8 mouse cellular contexts compared by ENCODE assay signal in the genomic region with DNA sequence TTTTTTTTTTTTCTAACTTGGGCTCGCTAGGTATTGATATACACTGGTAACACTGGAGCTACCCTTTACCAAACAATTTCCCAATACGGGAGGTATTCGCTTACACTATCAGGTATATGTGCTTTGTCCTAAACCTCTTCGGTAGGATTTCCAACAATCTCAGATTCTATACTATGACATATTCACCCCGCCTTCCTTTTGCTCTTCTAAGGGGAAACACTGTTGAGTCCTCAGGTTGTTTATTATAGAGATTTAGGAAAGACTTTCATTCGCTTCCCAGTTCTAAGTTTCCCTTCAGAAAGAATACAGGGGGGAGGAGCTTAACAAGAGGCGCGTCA. TPM values are rescaled to one million over a fixed set of nuclear protein-coding genes. Genes with fewer than 3 reads are reported as not detected.
A peak's percentile ranks its signal among the peaks of the same experiment; 100 is the strongest.
DNase-seq lines count a peak whose midpoint lies in the region; ATAC-seq and TF ChIP-seq lines count a peak whose summit lies in the region.

No protein-coding gene starts in this region.

- peak overlapping the region; percentile 85 for H3K4me2 ChIP-seq in heart, embryonic 15.5 days
- peak overlapping the region; percentile 62 for H3K4me2 ChIP-seq in hindbrain, embryonic 16.5 days (ENCODE audit: low read length)
- peak overlapping the region; percentile 78 for H3K4me2 ChIP-seq in midbrain, embryonic 13.5 days (replicated peaks)

- ATAC-seq in heart, embryonic 15.5 days (replicated peaks; ENCODE audit: insufficient number of reproducible peaks, insufficient read depth, low FRiP score, low read depth), result no peak
- no peak for ATAC-seq in hindbrain, embryonic 16.5 days
- ATAC-seq in midbrain, embryonic 13.5 days, result no peak

- no peak for TF ChIP-seq CTCF in bone marrow macrophage, adult 2 months (IDR thresholded peaks at IDR 0.05; ENCODE audit: low read depth, low read length)

- 0 out of 2 replicates have a peak, but pooled peaks cover 4% of the 10 kb centered on the region for H3K27me3 ChIP-seq in heart, embryonic 15.5 days
- no peaks in the 10 kb centered on the region; the same call in 1 of the 2 replicates for H3K27me3 ChIP-seq in hindbrain, embryonic 16.5 days (replicated peaks; ENCODE audit: control insufficient read depth, insufficient read depth, low read length)
- peaks cover 5% of the 10 kb centered on the region; the same call in 1 of the 2 replicates for H3K27me3 ChIP-seq in midbrain, embryonic 13.5 days

- H3K36me3 ChIP-seq in heart, embryonic 15.5 days, result no peaks in the 10 kb centered on the region
- no peaks in the 10 kb centered on the region for H3K36me3 ChIP-seq in hindbrain, embryonic 16.5 days (ENCODE audit: control insufficient read depth, insufficient read depth, low read length)
- no peaks in the 10 kb centered on the region for H3K36me3 ChIP-seq in midbrain, embryonic 13.5 days

- peak overlapping the region; percentile 97 for H3K27ac ChIP-seq in heart, embryonic 15.5 days
- H3K27ac ChIP-seq in bone marrow macrophage, adult 2 months (ENCODE audit: insufficient read depth, low read depth, low read length), result no peak overlapping the region
- peak overlapping the region; percentile 0; the same call in 1 of the 2 replicates for H3K27ac ChIP-seq in hindbrain, embryonic 16.5 days (ENCODE audit: low read depth, low read length)
- no peak overlapping the region for H3K27ac ChIP-seq in midbrain, embryonic 13.5 days

- no peak for DNase-seq in heart, adult 9 months (ENCODE audit: low spot score in 2 of 2)
- no peak for DNase-seq in adrenal gland, postnatal 14 days
- no peak for DNase-seq in right cerebral cortex, postnatal 14 days
- DNase-seq in right cerebral cortex, postnatal 10 days (ENCODE audit: low spot score in 2 of 2), result no peak

- 0 out of 2 replicates have a peak, but pooled peaks cover 2% of the 10 kb centered on the region for H3K4me1 ChIP-seq in heart, embryonic 15.5 days (replicated peaks)
- 0 out of 2 replicates have a peak, but pooled peaks cover 2% of the 10 kb centered on the region for H3K4me1 ChIP-seq in bone marrow macrophage, adult 2 months (ENCODE audit: control insufficient read depth, insufficient read depth, low read length)
- peaks cover 3% of the 10 kb centered on the region for H3K4me1 ChIP-seq in hindbrain, embryonic 16.5 days (ENCODE audit: control insufficient read depth, insufficient read depth, low read depth, low read length)
- H3K4me1 ChIP-seq in midbrain, embryonic 13.5 days (replicated peaks), result peaks cover 9% of the 10 kb centered on the region

- 16% methylated on average over 8 of the region's 8 CpGs for WGBS in heart, embryonic 15.5 days
- WGBS in hindbrain, embryonic 16.5 days, result 26% methylated on average over 8 of the region's 8 CpGs
- 28% methylated on average over 8 of the region's 8 CpGs for WGBS in midbrain, embryonic 13.5 days

- peak overlapping the region; percentile 98 for H3K4me3 ChIP-seq in heart, embryonic 15.5 days
- H3K4me3 ChIP-seq in bone marrow macrophage, adult 2 months (ENCODE audit: insufficient read depth, low read length), result peak overlapping the region; percentile 99
- H3K4me3 ChIP-seq in hindbrain, embryonic 16.5 days (ENCODE audit: low read length), result peak overlapping the region; percentile 64
- H3K4me3 ChIP-seq in midbrain, embryonic 13.5 days (replicated peaks), result peak overlapping the region; percentile 86

- no peak for TF ChIP-seq POLR2A in bone marrow macrophage, adult 2 months (IDR thresholded peaks at IDR 0.05; ENCODE audit: borderline replicate concordance, low read depth, low read length)

- no peaks in the 10 kb centered on the region for H3K9me3 ChIP-seq in heart, embryonic 15.5 days (replicated peaks)
- H3K9me3 ChIP-seq in hindbrain, embryonic 16.5 days (ENCODE audit: control insufficient read depth, low read length), result no peaks in the 10 kb centered on the region
- no peaks in the 10 kb centered on the region for H3K9me3 ChIP-seq in midbrain, embryonic 13.5 days

- peak overlapping the region; percentile 82 for H3K9ac ChIP-seq in heart, embryonic 15.5 days
- peak overlapping the region; percentile 75 for H3K9ac ChIP-seq in hindbrain, embryonic 16.5 days (ENCODE audit: low read depth, low read length)
- H3K9ac ChIP-seq in midbrain, embryonic 13.5 days (replicated peaks), result peak overlapping the region; percentile 88

RNA-seq across cellular contexts. Expression of a gene that starts 1.2 kb away (rescaled TPM):
- 8.8 and 9.3 TPM in 2 replicates for polyA plus RNA-seq in heart, embryonic 15.5 days (2015; fragmentation: Nextera tagmentation; extraction: Ambion mirVana)
- 8.1 and 12.9 TPM in 2 replicates for polyA plus RNA-seq in bone marrow macrophage, adult 2 months (2012; ENCODE audit: insufficient read depth, insufficient read length, missing spikeins)
- 11.4 and 12.9 TPM in 2 replicates for polyA plus RNA-seq in hindbrain, embryonic 16.5 days (2015; fragmentation: Nextera tagmentation; extraction: Ambion mirVana)
- polyA plus RNA-seq in midbrain, embryonic 13.5 days (2015; fragmentation: Nextera tagmentation; extraction: Ambion mirVana), result 19.7 and 23.2 TPM in 2 replicates
- total RNA-seq in adrenal gland, postnatal 14 days (2021), result 22.1 and 27.9 TPM in 2 replicates

RNA-seq across cellular contexts. Expression of a gene that starts 24.1 kb away (rescaled TPM):
- polyA plus RNA-seq in heart, embryonic 15.5 days (2015; fragmentation: Nextera tagmentation; extraction: Ambion mirVana), result 4.7 and 6.4 TPM in 2 replicates
- polyA plus RNA-seq in bone marrow macrophage, adult 2 months (2012; ENCODE audit: insufficient read depth, insufficient read length, missing spikeins), result 10.6 and 12.8 TPM in 2 replicates
- 15.3 and 18.8 TPM in 2 replicates for polyA plus RNA-seq in hindbrain, embryonic 16.5 days (2015; fragmentation: Nextera tagmentation; extraction: Ambion mirVana)
- polyA plus RNA-seq in midbrain, embryonic 13.5 days (2015; fragmentation: Nextera tagmentation; extraction: Ambion mirVana), result 12.6 and 16.2 TPM in 2 replicates
- total RNA-seq in adrenal gland, postnatal 14 days (2021), result 11.6 and 12.5 TPM in 2 replicates

Comparison
In these comparisons a context has a peak if more than half of its experiments do, and no peak if none do; other contexts are left out.
1. H3K27ac ChIP-seq: peak in heart, embryonic 15.5 days (single experiment) and hindbrain, embryonic 16.5 days (single experiment); none in bone marrow macrophage, adult 2 months (single experiment) and midbrain, embryonic 13.5 days (single experiment).
2. Peak in every context shown above with its lines, with median percentiles within 50 percentile points of each other: H3K4me2 ChIP-seq, H3K4me3 ChIP-seq and H3K9ac ChIP-seq.